Mouse (Mus musculus): ENCODE results near the gene Chst14. TPM values are rescaled to one million over a fixed set of nuclear protein-coding genes. Genes with fewer than 3 reads are reported as not detected.

Gene Chst14
- polyA plus RNA-seq, 1 experiment from 2014 or later, result 14.7 TPM

DNA sequence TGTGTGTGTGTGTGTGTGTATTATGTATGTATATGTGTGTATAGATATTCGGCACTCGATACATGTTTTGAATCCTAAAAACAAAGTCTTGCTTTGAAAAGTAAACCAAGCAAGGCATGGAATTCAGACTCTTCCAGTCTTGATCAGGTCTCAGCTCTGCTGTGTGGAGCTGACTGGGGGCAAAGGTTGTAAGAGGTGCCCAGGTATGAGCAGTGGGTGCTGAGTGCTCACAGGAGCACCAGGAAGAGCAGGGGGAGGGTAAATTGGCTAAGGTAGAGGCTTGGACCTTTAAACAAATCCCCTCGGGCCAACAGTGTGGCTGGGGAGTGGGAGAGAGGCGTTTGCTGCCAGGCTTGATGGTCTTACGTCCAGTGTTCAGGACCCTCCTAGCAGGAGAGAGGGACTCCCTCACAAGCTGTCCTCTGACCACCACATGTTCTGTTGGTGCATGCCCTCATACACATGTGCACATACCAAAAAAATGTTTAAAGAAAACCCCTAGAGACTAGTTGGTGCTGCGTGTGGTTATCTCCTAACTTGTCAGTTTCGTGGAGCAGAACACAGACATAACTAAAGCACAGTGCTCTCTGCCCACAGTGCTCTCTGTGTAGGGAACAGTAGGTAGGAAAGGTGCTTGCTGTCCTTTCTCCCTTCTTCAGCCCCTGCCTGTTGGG, 15.6 kb upstream of the Chst14 start:
- Histone ChIP-seq H3K9ac (no peak overlapping the region), H3K4me2 (no peak overlapping the region), H3K27ac (no peak overlapping the region), H3K27me3 (no peaks in the 10 kb centered on the region), H3K4me3 (replicated peaks) (no peak overlapping the region), H3K36me3 (replicated peaks) (no peaks in the 10 kb centered on the region), H3K4me1 (peaks cover 33% of the 10 kb centered on the region), H3K9me3 (no peaks in the 10 kb centered on the region)
- no peak for ATAC-seq (ENCODE audit: low FRiP score)
- 75% methylated on average over 7 of the region's 7 CpGs for WGBS

DNA sequence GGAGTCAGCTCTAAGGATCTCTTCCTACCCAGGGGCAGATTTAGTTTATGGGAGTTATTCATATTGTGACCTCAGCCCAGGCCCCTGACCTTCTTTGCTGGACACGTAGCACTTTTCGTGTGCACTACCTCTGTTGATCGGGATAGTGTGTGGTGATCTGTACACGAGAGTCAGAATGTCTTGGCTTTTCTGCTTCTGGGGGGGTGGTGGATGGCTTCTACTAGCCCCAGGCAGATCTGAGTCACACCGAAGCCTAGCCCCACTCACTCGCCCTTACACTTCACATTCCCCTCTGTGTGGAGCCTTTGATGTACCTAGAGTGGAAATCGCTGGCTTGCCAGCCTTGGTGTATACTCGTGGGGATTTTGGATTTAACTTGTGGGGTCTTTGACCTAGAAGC, 13.6 kb upstream of the Chst14 start:
- peaks cover 9% of the 10 kb centered on the region; the same call in 1 of the 2 replicates for H3K36me3 ChIP-seq (replicated peaks)
- no peak overlapping the region for H3K4me3 ChIP-seq (replicated peaks)
- H3K9ac ChIP-seq, result no peak overlapping the region
- WGBS, result 78% methylated on average over 8 of the region's 8 CpGs
- no peaks in the 10 kb centered on the region for H3K27me3 ChIP-seq
- H3K27ac ChIP-seq, result no peak overlapping the region
- no peak for ATAC-seq (ENCODE audit: low FRiP score)
- peaks cover 31% of the 10 kb centered on the region for H3K4me1 ChIP-seq
- H3K4me2 ChIP-seq, result no peak overlapping the region
- H3K9me3 ChIP-seq, result no peaks in the 10 kb centered on the region

DNA sequence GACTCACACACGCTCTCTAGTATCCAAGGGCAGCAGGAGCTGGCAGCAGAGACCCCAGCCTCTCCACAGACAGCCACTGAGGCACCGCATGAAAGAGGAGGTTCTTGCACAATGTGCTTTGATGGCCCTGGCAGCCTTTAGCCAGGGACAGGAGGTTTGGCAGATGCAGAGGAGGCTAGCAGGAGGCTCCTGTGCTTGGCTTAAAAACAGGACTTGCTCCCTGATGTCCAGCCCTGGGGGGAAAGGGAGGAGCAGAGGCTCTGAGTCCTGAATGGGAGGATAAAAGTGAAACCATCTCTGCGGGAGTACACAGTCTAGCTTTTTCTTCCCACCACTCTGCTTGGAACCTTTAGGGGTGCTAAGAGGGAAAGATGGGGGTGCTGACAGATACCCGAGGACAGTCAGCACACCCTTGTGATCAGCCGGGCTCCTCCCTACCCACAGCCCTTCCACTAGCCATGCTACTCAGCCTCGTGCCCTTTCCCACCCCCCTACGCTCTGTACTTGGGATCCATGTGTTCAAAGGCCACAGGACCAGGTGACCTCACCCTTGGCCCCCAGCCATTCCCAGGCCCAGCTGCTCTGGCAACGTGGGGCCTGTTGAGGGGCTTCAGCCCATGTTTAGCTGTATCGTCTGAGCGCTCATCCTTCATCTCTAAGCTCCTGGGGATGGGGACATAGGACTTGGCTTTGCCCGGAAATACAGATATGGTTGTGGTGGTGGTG, 12.6 kb upstream of the Chst14 start:
- no peaks in the 10 kb centered on the region for H3K27me3 ChIP-seq
- no peak overlapping the region for H3K9ac ChIP-seq
- H3K4me2 ChIP-seq, result no peak overlapping the region
- H3K27ac ChIP-seq, result no peak overlapping the region
- H3K36me3 ChIP-seq (replicated peaks), result peaks cover 16% of the 10 kb centered on the region; the same call in 1 of the 2 replicates
- no peaks in the 10 kb centered on the region for H3K9me3 ChIP-seq
- H3K4me3 ChIP-seq (replicated peaks), result no peak overlapping the region
- WGBS, result 67% methylated on average over 11 of the region's 11 CpGs
- ATAC-seq (ENCODE audit: low FRiP score), result 0 out of 2 replicates have a peak, but pooled peaks have one; percentile 37
- peaks cover 30% of the 10 kb centered on the region for H3K4me1 ChIP-seq

DNA sequence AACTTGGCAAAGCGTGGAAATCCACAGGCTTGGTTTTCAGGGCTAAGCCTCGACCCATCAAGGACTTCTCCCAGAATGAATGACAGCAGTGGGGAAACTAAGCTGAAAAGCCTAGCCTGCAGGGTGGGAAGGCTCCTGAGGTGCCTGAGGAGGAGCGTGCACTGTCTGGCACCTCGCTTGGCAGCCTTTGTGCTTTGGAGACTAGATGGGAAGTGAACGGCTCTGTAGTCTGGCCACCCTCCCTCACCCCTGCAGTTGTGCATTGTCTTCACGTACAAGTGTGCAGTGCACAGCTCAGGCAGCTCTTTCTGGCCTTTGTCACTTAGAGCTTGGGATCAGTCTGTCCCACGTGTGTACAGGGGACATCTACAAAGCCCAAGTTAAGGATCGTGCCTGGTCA, 11.6 kb upstream of the Chst14 start:
- Histone ChIP-seq H3K4me3 (replicated peaks) (no peak overlapping the region), H3K9ac (0 out of 2 replicates have a peak overlapping the region, but pooled peaks have one; percentile 0), H3K9me3 (no peaks in the 10 kb centered on the region), H3K36me3 (replicated peaks) (peaks cover 25% of the 10 kb centered on the region), H3K27ac (peak overlapping the region; percentile 26; the same call in 1 of the 2 replicates), H3K4me2 (no peak overlapping the region), H3K4me1 (peaks cover 28% of the 10 kb centered on the region), H3K27me3 (no peaks in the 10 kb centered on the region)
- 22% methylated on average over 8 of the region's 8 CpGs for WGBS
- 0 out of 2 replicates have a peak, but pooled peaks have one; percentile 20 for ATAC-seq (ENCODE audit: low FRiP score)

DNA sequence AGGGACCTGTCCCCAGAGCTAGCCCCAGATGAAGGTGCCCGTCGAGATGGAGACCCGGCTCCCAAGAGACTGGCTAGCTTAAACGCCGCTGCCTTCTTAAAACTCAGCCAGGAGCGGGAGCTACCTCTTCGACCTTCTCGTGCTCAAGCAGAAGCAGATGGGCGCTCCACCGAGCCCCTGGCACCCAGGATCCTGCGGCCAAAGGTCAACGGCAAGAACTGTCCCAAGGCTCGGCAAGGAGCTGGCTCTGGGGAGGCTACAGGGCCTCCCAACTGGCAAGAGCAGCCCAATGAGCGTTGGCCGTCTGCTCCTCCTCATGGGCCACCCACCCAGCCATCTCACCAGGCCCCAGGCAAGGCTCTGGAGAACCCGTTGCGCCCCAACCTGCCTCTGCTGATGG, 9.9 kb upstream of the Chst14 start:
- H3K36me3 ChIP-seq (replicated peaks), result peaks cover 42% of the 10 kb centered on the region

DNA sequence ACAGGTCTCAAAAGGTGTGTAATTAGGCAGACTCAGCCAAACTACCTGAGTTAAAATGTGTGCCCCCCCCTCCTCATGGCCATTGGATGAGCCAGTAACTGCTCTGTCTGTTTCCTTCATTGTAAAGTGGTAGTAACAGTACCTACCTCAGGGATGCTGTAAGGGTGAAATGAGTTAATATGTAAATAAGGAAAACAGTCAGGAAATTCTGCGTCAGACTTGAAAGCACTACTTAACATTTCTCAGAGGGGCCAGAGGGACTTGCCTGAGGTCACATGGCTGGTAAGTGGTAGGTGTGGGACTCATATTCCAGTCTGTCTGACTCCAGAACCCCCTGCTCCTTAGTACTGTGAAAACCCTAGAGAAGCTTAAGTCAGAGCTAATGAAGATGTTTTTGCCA, 7.8 kb upstream of the Chst14 start:
- Histone ChIP-seq H3K4me2 (no peak overlapping the region), H3K4me3 (replicated peaks) (no peak overlapping the region), H3K9me3 (no peaks in the 10 kb centered on the region), H3K4me1 (peaks cover 16% of the 10 kb centered on the region), H3K27ac (no peak overlapping the region), H3K27me3 (0 out of 2 replicates have a peak, but pooled peaks cover 1% of the 10 kb centered on the region), H3K9ac (no peak overlapping the region), H3K36me3 (replicated peaks) (peaks cover 59% of the 10 kb centered on the region)
- ATAC-seq (ENCODE audit: low FRiP score), result no peak
- WGBS, result 81% methylated on average over 1 of the region's 1 CpGs

More for the DNA sequence above, 9.9 kb upstream of the Chst14 start:
- Histone ChIP-seq H3K9me3 (no peaks in the 10 kb centered on the region), H3K27ac (no peak overlapping the region), H3K4me3 (replicated peaks) (no peak overlapping the region), H3K4me1 (peaks cover 28% of the 10 kb centered on the region), H3K4me2 (no peak overlapping the region), H3K27me3 (no peaks in the 10 kb centered on the region), H3K9ac (no peak overlapping the region)
- no peak for ATAC-seq (ENCODE audit: low FRiP score)
- 93% methylated on average over 17 of the region's 17 CpGs for WGBS

DNA sequence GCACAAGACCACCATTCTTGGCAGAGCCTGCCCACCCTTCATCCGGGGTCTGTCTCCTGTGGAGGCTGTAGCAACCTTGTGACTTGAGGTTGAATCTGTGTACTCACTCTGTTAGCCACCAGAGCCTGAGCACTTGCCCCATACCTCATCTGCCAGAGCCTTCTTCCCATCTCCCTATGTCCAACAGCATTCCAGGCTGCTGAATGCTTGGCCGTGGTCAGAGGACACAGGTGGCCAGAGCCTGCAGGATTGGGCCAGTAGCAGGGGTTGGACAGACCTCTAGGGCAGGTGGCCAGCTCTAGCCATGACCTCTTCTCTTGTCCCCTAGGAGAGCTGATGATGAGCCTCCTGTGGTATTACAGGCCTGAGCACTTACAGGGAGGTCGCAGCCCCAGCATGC, 5.9 kb upstream of the Chst14 start:
- Histone ChIP-seq H3K36me3 (replicated peaks) (peaks cover 63% of the 10 kb centered on the region), H3K9me3 (no peaks in the 10 kb centered on the region), H3K4me3 (replicated peaks) (no peak overlapping the region), H3K4me2 (no peak overlapping the region), H3K27me3 (0 out of 2 replicates have a peak, but pooled peaks cover 9% of the 10 kb centered on the region), H3K4me1 (peaks cover under 1% of the 10 kb centered on the region; the same call in 1 of the 2 replicates), H3K9ac (no peak overlapping the region), H3K27ac (no peak overlapping the region)
- WGBS, result 92% methylated on average over 3 of the region's 3 CpGs
- no peak for ATAC-seq (ENCODE audit: low FRiP score)

DNA sequence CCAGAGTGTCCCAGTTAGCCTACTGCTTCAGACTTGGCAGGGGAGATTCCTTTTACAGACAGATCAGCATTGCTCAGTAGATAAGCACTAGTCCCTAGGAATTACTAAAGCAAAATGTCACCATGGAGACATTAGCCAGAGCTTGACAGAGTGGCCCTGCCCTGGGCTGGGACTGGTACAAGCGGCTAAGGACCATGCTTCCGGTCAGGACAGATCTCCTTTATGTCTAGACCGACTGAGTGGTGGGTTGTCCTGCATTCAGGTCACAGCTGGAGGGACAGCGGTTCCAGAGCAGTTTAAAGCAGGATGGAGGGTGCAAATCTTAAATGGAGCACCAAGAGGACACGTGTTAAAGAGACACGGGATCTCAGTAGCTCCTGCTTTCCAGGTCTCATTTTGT, 344 bp upstream of the Chst14 start:
- peaks cover 42% of the 10 kb centered on the region for H3K4me1 ChIP-seq
- 0 out of 2 replicates have a peak, but pooled peaks cover 9% of the 10 kb centered on the region for H3K27me3 ChIP-seq
- no peak overlapping the region for H3K27ac ChIP-seq
- H3K4me3 ChIP-seq (replicated peaks), result peak overlapping the region; percentile 67
- H3K9me3 ChIP-seq, result no peaks in the 10 kb centered on the region
- peak overlapping the region; percentile 87 for H3K9ac ChIP-seq
- ATAC-seq (ENCODE audit: low FRiP score), result peak; percentile 42
- H3K36me3 ChIP-seq (replicated peaks), result peaks cover 26% of the 10 kb centered on the region
- 2% methylated on average over 6 of the region's 6 CpGs for WGBS
- H3K4me2 ChIP-seq, result peak overlapping the region; percentile 98

DNA sequence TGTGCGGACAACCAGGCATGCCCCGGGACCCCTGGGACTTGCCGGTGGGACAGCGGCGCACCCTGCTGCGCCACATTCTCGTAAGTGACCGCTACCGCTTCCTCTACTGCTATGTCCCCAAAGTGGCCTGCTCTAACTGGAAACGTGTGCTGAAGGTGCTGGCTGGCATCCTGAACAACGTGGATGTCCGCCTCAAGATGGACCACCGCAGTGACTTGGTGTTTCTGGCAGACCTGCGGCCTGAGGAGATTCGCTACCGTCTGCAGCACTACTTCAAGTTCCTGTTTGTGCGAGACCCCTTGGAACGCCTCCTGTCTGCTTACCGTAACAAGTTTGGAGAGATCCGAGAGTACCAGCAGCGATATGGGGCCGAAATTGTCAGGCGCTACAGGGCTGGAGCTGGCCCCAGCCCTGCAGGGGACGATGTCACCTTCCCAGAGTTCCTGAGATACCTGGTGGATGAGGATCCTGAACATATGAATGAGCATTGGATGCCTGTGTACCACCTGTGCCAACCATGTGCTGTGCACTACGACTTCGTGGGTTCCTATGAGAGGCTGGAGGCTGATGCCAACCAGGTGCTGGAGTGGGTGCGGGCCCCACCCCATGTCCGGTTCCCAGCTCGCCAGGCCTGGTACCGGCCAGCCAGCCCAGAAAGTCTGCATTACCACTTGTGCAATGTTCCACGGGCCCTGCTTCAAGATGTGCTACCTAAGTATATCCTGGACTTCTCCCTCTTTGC, 873 bp downstream of the Chst14 start:
- Histone ChIP-seq H3K4me2 (peak overlapping the region; percentile 98), H3K9me3 (no peaks in the 10 kb centered on the region), H3K27ac (no peak overlapping the region), H3K4me1 (peaks cover 46% of the 10 kb centered on the region), H3K27me3 (0 out of 2 replicates have a peak, but pooled peaks cover 9% of the 10 kb centered on the region), H3K36me3 (replicated peaks) (peaks cover 17% of the 10 kb centered on the region), H3K4me3 (replicated peaks) (peak overlapping the region; percentile 67), H3K9ac (peak overlapping the region; percentile 87)
- WGBS, result 35% methylated on average over 31 of the region's 31 CpGs
- ATAC-seq (ENCODE audit: low FRiP score), result no peak

DNA sequence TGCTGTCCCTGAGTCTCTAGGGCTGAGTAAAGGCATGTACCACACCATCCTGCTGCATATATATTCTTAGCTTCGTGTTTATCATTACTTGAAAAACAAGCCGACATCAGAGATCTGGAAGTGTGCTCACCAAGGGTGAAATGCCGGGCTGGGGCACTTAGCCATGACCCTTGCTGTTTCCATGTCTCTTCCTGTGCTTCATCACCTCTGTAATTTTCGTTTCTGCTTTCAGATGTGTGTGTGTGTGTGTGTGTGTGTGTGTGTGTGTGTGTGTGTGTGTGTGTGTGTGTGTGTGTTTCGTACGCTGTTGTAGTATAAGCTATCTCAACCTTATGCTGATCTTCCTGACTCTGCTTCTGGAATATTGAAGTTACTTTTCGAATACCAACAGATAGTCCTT, 15.0 kb downstream of the Chst14 start:
- H3K4me3 ChIP-seq (replicated peaks), result no peak overlapping the region
- no peak overlapping the region for H3K27ac ChIP-seq
- H3K4me1 ChIP-seq, result no peaks in the 10 kb centered on the region
- no peak overlapping the region for H3K9ac ChIP-seq
- no peaks in the 10 kb centered on the region for H3K27me3 ChIP-seq
- no peak overlapping the region for H3K4me2 ChIP-seq
- 84% methylated on average over 7 of the region's 7 CpGs for WGBS
- ATAC-seq (ENCODE audit: low FRiP score), result no peak
- no peaks in the 10 kb centered on the region for H3K9me3 ChIP-seq
- H3K36me3 ChIP-seq (replicated peaks), result no peaks in the 10 kb centered on the region

DNA sequence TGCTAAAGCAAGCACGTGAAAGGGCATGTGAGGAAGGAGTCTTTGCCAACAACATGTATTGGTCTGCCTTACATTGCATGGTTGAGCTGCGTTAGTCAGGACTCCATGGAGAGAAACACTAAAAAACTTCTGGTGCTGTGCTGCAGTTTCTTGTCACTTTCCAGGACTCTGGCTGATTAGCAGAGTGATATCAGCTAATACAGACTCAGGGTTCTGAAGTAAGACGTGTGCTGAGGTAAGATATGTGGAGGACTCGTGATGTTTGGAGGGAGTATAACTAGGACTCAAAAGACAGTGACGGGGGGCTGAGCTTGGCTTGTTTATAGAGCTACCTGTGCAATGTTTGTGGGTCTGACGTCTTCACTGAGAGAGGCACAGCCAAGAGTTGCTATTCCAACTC, 16.9 kb downstream of the Chst14 start:
- no peak overlapping the region for H3K4me2 ChIP-seq
- H3K9me3 ChIP-seq, result no peaks in the 10 kb centered on the region
- H3K4me1 ChIP-seq, result no peaks in the 10 kb centered on the region
- H3K9ac ChIP-seq, result no peak overlapping the region
- 88% methylated on average over 6 of the region's 6 CpGs for WGBS
- H3K36me3 ChIP-seq (replicated peaks), result no peaks in the 10 kb centered on the region
- no peak overlapping the region for H3K4me3 ChIP-seq (replicated peaks)
- no peak for ATAC-seq (ENCODE audit: low FRiP score)
- no peaks in the 10 kb centered on the region; the same call in 1 of the 2 replicates for H3K27me3 ChIP-seq
- H3K27ac ChIP-seq, result no peak overlapping the region

DNA sequence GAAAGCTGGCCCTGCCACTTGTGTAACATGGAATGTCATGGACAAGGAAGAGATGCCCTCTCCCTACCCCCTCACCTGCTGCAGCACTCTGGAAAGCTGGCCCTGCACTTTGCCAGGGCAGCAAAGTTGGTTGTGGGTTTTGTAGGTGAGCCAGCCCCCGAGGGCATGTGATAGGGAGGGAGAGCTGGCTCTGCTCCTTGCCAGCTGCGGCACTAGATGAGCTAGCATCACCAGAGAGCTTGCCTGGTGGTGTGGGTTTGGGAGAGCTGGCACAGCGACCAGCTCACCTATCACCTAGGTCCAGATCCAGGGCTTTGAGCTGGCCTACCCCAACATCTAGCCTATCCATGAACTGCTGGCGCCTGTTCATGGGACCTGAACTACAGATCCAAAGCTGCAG, 22.5 kb downstream of the Chst14 start:
- Histone ChIP-seq H3K4me1 (no peaks in the 10 kb centered on the region), H3K27ac (no peak overlapping the region), H3K9ac (no peak overlapping the region), H3K27me3 (no peaks in the 10 kb centered on the region; the same call in none of the 2 replicates), H3K36me3 (replicated peaks) (no peaks in the 10 kb centered on the region), H3K9me3 (no peaks in the 10 kb centered on the region), H3K4me3 (replicated peaks) (no peak overlapping the region), H3K4me2 (no peak overlapping the region)
- 85% methylated on average over 4 of the region's 4 CpGs for WGBS
- ATAC-seq (ENCODE audit: low FRiP score), result no peak

Measured in forebrain, embryonic 12.5 days (tissue).